Mouse (Mus musculus) kidney, postnatal 14 days (tissue): Measurements from ENCODE around the gene Vmn2r89.
"Not testable (repeated sequence)": the region's sequence is repeated elsewhere in the genome, so short reads cannot be mapped to it uniquely, and the experiment has no call there.

ENCODE experiments used
- DNase-seq: peaks from one replicate; pipeline ENCODE4 v3.0.0; 2022; ENCODE audit warnings: mixed read lengths

The Vmn2r89 gene

DNA sequence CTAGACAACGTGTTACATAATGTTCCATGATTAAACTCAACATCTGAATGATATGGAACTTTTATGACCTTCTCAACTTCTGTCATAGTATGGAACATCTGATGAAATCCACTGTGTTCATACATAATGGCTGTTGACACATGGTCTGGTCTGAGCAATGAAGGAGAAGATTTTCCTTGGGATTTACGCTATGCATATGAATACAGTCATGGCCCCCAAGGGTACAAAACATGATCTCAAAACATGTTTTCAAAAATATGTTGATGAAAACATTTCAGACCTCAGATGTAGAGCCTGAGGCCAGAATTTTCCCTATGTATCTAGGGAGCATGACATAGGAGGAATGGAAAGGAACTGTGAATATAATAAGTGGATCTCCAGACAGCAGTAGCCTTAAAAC lies at the start of gene Vmn2r89:
Gene Vmn2r89 (plus strand): TSS at position 301 of the 400 bp plus-strand sequence.
- DNase-seq: not testable (repeated sequence)

DNA sequence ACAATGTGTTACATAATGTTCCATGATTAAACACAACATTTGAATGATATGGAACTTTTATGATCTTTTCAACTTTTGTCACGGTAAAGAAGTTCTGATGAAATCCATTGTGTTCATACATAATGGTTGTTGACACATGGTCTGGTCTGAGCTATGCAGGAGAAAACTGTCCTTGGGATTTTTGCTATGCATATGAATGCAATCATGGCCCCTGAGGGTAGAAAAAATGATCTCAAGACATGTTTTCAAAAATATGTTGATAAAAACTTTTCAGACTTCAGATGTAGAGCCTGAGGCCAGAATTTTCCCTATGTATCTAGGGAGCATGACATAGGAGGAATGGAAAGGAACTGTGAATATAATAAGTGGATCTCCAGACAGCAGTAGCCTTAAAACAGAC lies 41.1 kb upstream of the Vmn2r89 start, which contains the start of gene Vmn2r88:
Gene Vmn2r88 (plus strand): TSS at position 301 of the 400 bp plus-strand sequence.
- DNase-seq: no peak

DNA sequence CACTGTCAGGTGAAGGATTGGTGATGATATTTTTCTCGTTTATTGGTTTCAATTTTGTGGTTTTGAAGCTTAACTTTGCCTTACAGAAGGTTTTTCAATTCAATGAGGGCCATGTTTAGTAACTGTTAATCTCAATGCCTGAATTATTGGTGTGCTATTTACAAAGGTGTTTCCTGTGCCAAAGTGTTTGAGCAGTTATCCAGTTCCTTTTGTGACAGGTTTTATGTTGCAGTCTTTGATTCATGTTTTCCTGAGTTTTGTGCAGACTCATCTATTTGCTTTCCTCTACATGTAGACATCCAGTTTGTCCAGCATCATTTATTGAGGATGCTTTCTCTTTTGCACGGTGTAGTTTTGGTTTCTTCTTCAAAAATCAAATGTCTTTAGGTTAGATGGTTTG lies 27.8 kb upstream of the Vmn2r89 start:
- no peak for DNase-seq

DNA sequence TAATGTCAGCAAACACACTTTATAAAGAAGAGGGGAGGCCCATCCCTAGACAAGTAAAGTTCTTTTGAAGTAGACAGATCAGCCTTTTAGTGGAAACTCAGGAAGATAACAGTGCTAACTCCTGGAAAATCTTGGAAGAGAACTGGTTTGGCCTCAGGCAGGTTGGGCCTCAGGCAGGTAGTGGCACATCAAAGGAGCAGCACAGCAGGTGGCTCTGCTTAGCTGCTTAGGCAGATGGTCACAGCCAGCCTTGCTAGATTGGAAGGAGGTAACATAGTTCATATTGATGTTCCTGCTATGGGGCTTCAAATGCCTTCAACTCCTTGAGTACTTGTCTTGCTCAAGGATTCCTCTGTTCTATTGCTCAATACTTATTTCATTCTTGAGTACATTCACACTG lies 21.5 kb upstream of the Vmn2r89 start:
- not testable (repeated sequence) for DNase-seq

DNA sequence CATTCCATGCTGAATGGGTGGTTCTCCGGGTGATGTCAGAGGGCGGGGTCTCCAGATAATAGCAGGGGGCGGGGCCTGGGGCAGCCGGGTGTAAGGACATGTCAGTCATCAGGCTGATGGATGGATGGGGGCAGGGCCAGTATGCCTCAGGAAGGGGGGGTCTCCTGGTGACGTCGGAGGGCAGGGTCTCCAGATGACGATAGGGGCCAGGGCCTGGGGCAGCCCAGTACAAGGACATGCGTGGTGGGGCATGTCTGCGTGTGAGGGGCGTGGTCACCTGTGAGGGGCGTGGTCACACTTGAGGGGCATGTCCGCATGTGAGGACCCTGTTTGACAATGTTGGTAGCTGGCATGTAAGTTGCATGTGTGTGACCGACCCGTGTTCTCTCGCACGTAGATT lies 17.1 kb upstream of the Vmn2r89 start:
- no peak for DNase-seq

DNA sequence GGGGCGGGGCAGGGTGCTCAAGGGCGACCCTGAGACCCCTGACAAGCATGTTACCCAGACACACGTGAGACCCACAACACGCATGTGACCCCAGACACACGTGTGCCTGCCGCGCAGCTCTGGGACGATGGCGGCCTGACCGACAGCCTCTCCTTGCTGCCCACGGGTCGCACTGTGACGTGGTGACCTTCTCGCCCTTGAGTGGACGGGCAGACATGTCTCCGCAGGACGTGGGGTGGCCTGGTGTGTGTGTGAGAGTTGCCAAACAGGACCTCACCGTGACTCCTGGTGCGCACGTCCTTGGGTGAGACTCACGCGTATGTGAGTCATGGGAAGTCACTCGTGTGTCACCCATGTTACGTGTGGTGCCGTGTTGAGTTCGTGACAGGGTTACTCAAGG lies 16.6 kb upstream of the Vmn2r89 start:
- no peak for DNase-seq

DNA sequence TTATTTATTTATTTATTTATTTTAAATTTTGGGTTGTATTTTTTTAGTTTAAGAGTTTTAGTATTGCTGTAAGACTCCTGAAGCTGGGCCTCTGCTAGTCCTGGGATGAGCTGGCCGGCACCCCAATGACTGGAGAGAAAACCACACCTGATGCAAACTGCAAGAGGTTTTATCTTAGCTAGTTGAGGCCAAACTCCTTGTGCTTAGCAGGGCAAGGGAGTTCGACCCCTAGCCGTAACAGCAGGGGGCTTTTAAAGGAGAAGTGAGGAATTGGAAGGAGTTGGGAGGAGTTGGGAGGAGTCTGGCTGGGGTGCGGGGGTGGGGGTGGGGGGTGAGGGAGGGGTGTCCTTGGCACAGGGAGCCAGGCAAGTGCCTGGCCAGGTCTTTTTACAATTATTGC lies 12.7 kb upstream of the Vmn2r89 start:
- no peak for DNase-seq

DNA sequence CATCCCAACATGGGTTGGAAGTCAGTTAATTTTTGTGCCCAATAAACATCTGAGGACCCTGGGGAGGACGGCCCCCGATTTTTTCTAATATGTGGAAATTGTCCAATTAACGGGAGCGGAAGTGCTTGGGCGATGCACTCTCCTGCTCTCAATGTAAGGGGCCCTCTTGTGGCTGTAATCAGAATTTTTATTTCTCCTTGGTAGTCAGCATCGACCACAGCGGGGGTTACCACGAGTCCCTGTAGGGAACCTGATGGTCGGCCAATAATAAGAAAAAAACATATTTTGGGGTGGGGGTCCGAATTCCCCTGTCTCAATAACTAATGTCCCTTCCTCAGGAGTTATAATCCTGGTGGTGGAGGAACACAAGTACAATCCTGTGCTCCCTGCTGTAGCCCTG lies 28.6 kb downstream of the Vmn2r89 start:
- DNase-seq: not testable (repeated sequence)

DNA sequence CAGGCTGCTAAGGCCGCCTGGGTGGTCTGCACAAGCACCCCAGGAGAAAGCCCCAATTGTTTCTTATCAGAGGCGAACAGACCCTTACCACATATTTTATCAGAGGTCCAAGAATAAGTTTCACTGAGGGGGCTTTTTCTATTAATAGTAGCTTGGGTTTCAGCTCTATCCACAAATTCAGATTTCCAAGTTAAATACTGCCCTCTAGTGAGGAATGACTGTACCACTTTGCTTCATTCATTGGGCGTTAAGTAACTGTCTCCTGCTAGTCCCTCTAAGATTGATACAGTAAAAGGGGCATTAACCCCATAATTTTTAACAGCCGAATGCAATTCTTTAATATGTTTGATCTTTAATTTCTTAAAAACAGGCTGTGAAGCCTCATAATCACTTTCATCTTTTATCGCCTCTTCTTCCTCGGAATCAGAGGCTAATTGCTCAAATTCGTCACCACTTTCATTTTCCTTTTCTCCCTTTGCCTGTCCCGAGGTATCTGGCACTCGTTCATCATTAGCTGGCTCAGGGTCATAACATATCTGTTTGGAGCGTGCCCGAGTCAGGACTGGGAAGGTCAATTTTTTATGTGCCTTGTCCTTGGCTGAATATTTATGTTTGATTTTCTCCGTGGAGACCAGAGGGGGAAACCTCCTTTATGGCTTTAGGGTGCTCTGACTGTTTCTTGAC lies 29.8 kb downstream of the Vmn2r89 start:
- not testable (repeated sequence) for DNase-seq

DNA sequence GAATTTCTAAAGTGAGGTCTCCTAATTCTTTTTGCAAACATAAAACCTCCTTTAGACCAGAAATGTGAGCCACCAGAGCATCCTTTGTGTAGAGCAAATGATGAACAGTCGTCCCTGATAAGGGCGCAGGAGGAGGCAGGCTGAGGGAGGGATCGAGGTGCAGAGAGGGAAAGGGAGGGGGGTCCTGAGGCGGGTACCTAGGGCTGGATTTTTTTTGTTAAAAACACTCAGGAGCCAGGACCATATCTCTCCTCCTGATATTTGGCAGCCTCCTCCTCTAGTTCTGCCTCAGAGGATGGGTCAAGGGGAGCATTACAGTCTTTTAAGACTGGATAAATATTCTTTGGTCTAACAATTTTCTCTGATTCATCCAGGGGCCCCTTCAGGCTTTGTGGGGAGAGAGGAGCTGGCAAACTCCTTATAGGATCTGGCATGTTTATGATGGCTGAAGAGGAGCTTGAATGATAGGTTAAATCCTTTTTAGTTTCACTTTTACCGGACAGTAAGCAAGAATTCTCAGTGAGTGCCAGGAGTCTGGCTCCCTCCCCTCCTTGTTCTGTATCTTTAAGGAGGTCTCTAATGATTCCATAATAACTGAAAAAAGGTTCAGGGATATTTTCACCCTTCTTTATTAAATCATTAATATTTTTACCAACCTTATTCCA lies 30.5 kb downstream of the Vmn2r89 start:
- DNase-seq: no peak

DNA sequence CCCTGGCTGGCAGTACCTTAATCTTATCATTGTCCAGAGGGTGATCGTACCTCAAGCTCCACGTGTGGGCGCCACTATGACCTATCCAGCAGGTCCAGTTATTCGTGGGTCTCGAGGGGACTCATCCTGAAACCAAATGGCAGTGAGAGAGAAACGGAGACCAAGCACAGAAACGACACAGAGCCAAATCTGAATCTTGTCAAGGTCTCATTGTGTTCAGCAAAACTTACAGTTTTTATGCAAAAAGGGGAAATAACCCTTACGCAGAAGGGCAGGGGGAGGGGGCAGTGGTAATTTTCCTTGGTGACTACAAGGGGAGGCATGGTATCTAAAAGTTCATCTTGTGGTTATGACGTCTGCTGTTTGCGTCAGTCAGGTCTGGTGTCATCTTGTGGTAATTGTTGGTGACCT lies 31.3 kb downstream of the Vmn2r89 start:
- not testable (repeated sequence) for DNase-seq

DNA sequence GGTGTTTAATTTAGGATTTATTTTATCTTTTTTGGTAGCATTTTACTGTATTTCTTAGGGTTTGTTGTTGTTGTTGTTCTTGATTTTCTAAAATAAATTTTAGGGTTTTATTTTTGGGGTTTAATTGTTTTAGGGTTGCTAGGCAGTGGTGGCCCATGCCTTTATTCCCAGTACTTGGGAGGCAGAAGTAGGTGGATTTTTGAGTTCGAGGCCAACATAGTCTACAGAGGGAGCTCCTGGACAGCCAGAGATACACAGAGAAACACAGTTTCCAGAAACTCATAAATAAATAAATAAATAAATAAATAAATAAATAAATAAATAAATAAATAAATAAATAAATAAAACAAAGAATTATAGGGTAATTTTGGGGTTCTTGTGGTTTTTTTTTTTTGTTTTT lies 32.0 kb downstream of the Vmn2r89 start:
- no peak for DNase-seq

DNA sequence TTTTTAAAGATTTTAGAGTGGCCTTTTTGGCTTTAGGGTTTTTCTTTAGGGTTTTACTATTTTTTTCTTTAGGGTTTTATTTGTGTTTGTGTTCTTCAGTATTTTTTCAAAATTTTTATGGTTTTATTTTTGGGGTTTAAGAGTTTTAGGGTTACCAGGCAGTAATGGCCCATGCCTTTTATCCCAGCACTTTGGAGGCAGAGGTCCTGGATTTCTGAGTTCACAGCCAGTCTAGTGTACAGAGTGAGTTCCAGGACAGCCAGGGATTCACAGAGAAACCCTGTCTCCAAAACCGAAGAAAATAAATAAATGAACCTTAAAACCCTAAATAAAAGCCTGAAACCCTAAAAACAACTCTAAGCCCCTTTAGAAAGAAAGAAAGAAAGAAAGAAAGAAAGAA lies 34.5 kb downstream of the Vmn2r89 start:
- no peak for DNase-seq

DNA sequence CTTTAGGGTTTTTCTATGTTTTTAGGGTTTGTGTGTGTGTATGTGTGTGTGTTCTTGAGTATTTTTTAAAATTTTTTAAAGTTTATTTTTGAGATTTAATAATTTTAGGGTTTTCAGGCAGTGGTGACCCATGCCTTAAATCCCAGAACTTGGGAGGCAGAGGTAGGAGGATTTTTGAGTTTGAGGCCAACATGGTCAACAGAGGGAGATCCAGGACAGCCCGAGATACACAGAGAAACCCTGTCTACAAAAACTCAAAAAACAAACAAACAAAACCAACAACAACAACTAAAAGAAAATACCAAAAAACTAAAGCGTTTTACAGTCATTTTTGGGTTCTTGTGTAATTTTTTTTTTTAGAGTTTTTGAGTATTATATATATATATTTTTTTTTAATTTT lies 44.1 kb downstream of the Vmn2r89 start:
- DNase-seq: no peak

DNA sequence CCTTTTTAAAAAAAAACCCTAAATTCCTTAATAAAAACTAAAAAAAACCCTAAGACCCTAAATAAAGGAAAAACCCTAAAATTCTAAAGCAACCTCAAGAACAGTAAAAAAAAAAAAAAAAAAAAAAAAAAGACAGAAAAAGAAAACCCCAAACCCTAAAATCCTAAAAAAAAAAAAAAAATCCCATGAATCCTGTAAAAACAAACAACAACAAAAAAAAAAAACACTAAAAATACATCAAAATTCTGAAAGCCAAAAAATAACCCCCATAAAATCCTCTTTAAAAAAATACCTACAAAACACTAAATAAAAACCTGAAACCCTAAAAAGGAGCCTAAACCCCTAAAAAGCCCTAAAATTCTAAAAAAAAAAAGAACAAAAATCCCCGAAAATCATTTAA lies 45.3 kb downstream of the Vmn2r89 start:
- DNase-seq: no peak

DNA sequence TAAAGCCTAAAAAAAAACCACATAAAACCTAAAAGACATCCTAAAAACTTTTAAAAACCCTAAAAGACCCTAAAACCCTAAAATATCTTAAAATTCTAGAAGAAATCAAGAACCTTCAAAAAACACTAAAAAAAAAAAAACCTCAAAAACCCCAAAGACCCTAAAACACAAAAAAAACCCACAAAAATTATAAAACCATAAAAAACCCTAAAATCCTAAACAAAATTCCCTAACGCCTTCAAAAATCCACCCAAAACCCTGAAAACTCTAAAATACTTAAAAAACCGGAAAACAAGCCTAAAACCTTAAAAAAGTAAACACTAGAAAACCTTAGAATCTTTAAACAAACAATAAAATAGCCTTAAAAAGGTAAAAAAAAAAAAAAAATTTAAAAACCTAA lies 46.3 kb downstream of the Vmn2r89 start:
- no peak for DNase-seq

DNA sequence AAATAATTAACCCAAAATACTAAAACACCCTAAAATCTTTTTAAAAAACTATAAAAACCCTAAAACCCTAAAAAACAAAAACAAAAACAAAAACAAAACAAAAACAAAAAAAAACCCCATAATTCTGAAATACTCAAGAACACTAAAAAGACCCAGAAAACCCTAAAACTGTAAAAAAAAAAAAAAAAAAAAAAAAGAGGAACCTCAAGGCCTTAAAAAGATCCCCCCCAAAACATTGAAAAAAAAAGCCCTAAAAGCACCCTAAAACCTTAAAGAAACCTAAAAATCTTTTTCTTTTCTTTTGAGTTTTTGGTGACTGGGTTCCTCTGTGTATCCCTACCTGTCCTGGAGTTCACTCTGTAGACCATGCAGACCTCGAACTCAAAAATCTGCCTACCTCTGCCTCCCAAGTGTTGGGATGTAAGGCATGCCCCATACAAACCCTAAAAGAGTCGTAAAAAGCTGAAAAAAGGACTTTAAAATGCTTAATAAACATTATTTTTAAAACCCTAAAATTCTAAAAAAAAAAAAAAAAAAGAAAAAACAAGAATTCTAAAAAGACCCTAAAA lies 48.1 kb downstream of the Vmn2r89 start:
- DNase-seq: no peak

DNA sequence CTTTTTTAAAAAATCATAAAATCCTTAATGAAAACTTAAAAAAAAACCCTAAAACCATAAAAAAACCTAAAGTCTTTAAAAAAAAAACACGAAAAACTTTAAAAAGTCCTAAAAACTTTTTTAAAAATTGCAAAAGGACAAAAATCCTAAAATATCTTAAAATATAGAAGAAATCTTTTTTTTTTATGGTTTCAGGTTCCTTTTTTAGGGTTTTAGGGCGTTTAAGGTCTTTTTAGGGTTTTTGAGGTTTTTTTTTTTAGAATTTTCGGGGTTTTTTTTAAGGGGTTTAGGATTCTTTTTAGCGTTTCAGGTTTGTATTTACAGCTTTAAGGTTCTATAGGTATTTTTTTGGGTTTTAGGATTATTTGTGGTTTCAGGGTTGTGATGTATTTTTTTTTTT lies 48.8 kb downstream of the Vmn2r89 start:
- DNase-seq: no peak

DNA sequence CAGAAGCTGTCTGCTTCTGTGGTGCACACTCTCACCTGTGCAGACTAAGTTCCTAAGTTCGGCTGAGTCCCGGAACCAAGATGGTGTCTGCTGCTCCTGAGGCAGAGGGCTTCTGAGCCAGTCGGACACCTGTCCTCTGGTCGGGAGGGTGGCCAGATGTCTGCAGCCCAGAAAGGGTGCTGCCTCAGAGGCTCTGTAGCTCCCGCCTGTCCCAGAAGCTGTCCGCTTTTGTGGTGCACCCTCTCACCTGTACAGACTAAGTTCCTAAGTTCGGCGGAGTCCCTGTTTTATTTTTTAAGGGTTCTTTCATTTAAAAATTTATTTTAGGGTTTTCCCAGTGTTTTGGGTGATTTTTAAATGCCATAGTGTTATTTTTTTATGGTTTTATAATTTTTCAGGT lies 55.8 kb downstream of the Vmn2r89 start:
- no peak for DNase-seq
